Mouse (Mus musculus): ENCODE measurements around the gene Fxyd1. TPM values are rescaled to one million over a fixed set of nuclear protein-coding genes. Genes with fewer than 3 reads are reported as not detected.

Fxyd1 gene
- total RNA-seq, 2 experiments from 2014 or later: 861 to 862 TPM

GRCm38 (mm10) chr7:31080611-31081010 is 23.6 kb upstream of the Fxyd1 start:
- DNase-seq (ENCODE audit: low spot score): no peak
- intact Hi-C loops (cut with DNase I): no loop called here

- DNase-seq (ENCODE audit: low spot score): no peak
- intact Hi-C loops (cut with DNase I): loop anchor here (2.0 kb wide), 2 partner anchors 17 to 21 kb away; partner anchors contain the start of gene Lgi4
Observed at GRCm38 (mm10) chr7:31079670-31080069, 22.7 kb upstream of the Fxyd1 start.

DNA sequence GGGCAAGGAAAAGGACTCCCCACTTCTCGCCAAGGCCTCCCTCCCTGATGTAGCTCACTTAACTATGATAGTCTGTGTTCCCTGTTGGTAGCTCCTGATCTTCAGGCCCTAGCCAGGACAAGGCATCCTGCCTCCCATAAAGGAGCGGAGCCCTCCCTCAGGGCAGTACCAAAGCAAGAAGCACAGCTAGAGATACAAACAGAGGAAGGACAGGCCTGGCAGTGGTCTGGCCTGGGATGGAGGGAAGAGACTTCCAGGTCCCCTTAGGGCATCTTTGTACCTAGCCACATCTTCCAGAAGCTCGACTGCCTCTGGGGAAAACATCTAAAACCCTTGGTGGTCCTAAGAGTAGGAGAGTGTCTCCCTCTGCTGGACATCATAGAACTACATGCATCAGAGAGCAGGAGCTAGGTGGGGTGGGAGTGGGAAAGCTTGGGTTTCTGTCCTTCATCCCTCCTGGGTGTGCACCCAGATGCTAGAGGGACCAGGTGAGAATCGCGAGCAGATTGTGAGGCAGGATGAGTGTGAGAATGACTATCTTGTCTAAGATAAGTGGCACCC is 21.0 kb upstream of the Fxyd1 start:
- no peak for DNase-seq (ENCODE audit: low spot score)
- intact Hi-C loops (cut with DNase I): loop anchor here (2.0 kb wide), 2 partner anchors 19 kb away; partner anchors contain the start of gene Lgi4

GRCm38 (mm10) chr7:31077470-31077869 is 20.5 kb upstream of the Fxyd1 start:
- intact Hi-C loops (cut with DNase I): no loop called here
- no peak for DNase-seq (ENCODE audit: low spot score)

DNA sequence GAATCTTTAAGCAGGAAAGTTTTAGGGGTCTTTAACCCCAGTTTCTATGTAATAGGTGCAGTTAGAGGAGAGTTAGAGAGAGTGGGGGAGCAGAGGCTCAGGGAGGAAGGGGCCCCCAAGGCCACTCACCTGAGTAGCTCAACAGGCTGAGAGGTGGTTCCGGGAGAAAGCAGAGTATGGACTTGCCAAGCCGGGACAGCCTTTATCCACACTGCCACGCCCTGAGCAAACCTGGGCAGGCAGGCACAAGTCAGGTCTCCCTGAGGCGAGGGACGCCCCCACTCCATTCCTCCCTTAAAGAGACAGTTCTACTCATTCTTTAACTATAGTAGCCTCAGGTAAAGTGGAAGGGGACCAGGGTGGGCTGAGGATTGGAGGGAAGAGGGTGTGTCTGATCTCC is 19.5 kb upstream of the Fxyd1 start, which contains the start of gene Fxyd3:
Fxyd3 (minus strand) TSS at position 213 of the 400 bp plus-strand sequence.
- intact Hi-C loops (cut with DNase I): no loop called here
- no peak for DNase-seq (ENCODE audit: low spot score)

- no peak for DNase-seq (ENCODE audit: low spot score)
- intact Hi-C loops (cut with DNase I): no loop called here
Observed at GRCm38 (mm10) chr7:31074713-31075069, 17.7 kb upstream of the Fxyd1 start.

GRCm38 (mm10) chr7:31074061-31074712 is 17.2 kb upstream of the Fxyd1 start:
- intact Hi-C loops (cut with DNase I): no loop called here

GRCm38 (mm10) chr7:31073546-31073945 is 16.5 kb upstream of the Fxyd1 start:
- no peak for DNase-seq (ENCODE audit: low spot score)
- intact Hi-C loops (cut with DNase I): no loop called here

More at GRCm38 (mm10) chr7:31074061-31074712, 17.2 kb upstream of the Fxyd1 start:
- DNase-seq (ENCODE audit: low spot score): peak; percentile 44

DNA sequence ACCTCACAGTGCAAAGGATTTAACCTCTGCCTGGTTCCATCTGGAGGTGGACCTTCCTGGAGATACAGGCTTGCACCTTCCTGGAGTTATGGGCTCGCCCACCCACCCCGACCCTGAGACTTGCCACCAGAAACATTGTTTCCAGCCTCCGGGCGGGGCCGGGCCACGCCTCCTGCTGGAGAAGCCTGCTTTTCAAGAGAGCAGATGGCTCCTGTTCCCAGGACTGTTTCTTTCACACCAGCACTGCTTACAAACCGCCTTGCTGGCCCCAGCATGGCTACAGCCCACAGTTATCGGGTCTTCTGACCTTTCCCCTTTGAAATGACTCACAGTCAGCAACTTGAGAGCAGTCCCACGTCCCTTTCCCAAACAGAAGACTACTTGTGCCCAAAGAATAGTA is 15.3 kb upstream of the Fxyd1 start:
- DNase-seq (ENCODE audit: low spot score): no peak
- intact Hi-C loops (cut with DNase I): no loop called here

- intact Hi-C loops (cut with DNase I): no loop called here
- no peak for DNase-seq (ENCODE audit: low spot score)
Observed at GRCm38 (mm10) chr7:31070324-31070723, 13.3 kb upstream of the Fxyd1 start.

GRCm38 (mm10) chr7:31069491-31069890 is 12.5 kb upstream of the Fxyd1 start:
- intact Hi-C loops (cut with DNase I): no loop called here
- DNase-seq (ENCODE audit: low spot score): no peak

- intact Hi-C loops (cut with DNase I): no loop called here
- no peak for DNase-seq (ENCODE audit: low spot score)
Observed at GRCm38 (mm10) chr7:31067836-31068235, 10.8 kb upstream of the Fxyd1 start.

GRCm38 (mm10) chr7:31063074-31063560 is 6.1 kb upstream of the Fxyd1 start:
- no peak for DNase-seq (ENCODE audit: low spot score)
- intact Hi-C loops (cut with DNase I): loop anchor here (5.0 kb wide), 1 partner anchor 114 kb away; no protein-coding TSS in a partner anchor

DNA sequence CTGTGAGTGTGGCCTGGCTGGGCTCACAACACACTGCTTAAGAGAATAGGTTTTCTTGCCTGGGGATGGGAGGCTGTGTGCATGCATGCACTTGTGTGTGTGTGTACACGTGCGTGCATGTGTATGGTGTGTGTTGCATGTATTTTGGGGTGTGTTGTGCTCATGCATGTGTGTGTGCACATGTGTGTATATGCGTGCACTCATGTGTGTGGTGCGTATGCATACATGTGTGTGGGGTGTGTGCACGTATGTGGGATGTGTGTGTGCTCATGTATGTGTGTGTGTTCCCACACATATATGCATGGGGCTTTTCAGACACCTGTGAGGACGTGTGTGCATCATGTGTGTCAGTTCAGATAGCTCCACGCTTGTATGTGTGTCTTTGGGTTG is 3.6 kb upstream of the Fxyd1 start:
- intact Hi-C loops (cut with DNase I): loop anchor here (5.0 kb wide), 1 partner anchor 117 kb away; no protein-coding TSS in a partner anchor
- no peak for DNase-seq (ENCODE audit: low spot score)

- DNase-seq (ENCODE audit: low spot score): no peak
- intact Hi-C loops (cut with DNase I): loop anchor here (1.0 to 5.0 kb wide), 3 partner anchors 19 to 117 kb away; no protein-coding TSS in a partner anchor
Observed at GRCm38 (mm10) chr7:31059919-31060620, 3.1 kb upstream of the Fxyd1 start.

GRCm38 (mm10) chr7:31059108-31059507 is 2.1 kb upstream of the Fxyd1 start, which contains the start of gene Lgi4:
Gene Lgi4 (plus strand): TSS chr7:31059342.
- DNase-seq (ENCODE audit: low spot score): peak; percentile 84
- intact Hi-C loops (cut with DNase I): loop anchor here (1.0 to 2.0 kb wide), 2 partner anchors 20 to 38 kb away; no protein-coding TSS in a partner anchor

DNA sequence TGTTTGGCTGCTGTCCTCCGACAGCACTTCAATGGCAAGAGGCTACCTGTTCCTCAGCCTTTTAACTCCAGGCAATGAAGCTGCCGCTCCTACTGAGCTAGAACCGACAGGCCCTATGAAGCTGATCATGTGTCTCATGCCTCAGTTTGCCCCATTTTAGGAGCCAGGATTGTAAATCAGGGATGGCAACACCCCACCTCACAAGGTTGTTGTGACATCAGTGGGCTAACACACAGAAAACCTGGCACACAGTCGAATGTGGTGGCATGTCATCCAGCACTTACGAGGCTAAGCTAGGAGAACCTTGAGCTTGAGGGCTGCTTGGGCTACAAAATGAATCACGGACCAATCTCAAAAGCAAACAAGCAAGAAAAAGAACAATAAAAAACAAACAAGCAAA is 1.2 kb upstream of the Fxyd1 start:
- intact Hi-C loops (cut with DNase I): loop anchor here (2.0 kb wide), 1 partner anchor 21 kb away; no protein-coding TSS in a partner anchor
- no peak for DNase-seq (ENCODE audit: low spot score)

DNA sequence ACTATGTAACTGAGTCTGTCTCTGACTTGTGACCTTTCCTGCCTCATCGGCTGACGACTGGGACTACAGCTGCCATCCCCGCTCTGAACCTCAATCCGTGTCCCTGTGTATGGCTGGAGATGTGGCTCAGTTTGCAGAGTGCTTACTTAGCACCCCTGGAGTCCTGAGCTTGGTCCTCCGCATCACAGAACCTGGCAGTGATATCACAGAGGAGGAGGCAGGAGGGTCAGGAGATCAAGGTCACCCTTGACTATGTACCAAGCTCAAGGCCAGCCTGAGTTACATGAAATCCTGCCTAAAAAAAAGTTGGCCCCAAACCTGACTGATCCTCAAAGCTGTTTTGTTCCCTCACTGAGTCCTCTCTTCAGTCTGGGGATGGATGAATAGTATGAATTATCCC is 731 bp upstream of the Fxyd1 start:
- intact Hi-C loops (cut with DNase I): loop anchor here (2.0 kb wide), 1 partner anchor 21 kb away; no protein-coding TSS in a partner anchor
- no peak for DNase-seq (ENCODE audit: low spot score)

- DNase-seq (ENCODE audit: low spot score): no peak
- intact Hi-C loops (cut with DNase I): no loop called here
Observed at GRCm38 (mm10) chr7:31056448-31056847, 551 bp downstream of the Fxyd1 start.

DNA sequence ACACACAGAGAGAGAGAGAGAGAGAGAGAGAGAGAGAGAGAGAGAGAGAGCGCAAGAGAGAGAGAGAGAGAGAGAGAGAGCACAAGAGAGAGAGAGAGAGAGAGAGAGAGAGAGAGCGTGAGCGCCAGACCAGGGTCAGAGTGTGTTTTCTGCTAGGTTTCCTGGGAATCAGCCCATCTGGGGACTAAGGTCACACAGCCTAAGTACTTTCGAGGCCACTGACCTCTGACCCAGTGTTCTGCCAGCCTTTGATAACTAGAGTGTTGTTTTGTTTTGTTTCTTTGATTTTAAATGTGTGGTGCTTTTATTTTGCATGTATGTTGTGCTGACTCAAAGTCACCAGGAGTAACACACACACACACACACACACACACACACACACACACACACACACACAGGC is 1.1 kb downstream of the Fxyd1 start:
- DNase-seq (ENCODE audit: low spot score): no peak
- intact Hi-C loops (cut with DNase I): no loop called here

All from heart, postnatal 25 days (tissue).